Mouse (Mus musculus) thymus, postnatal 4 days (tissue): ENCODE measurements at regions not wholly inside any gene's neighbourhood (a gene's known extent, or its start where the extent isn't known, plus 50 kb on each side); places are given as distances from the start of the nearest gene placed in this dataset.
A peak's percentile ranks its signal among the peaks of the same experiment; 100 is the strongest.
"Not testable (repeated sequence)": the region's sequence is repeated elsewhere in the genome, so short reads cannot be mapped to it uniquely, and the experiment has no call there.

Experiments used
- DNase-seq: peaks from one replicate; pipeline ENCODE4 v3.0.0; 2021

- DNase-seq, result peak; percentile 50
These were observed 111.3 kb downstream of the Syt10 start for GRCm38 (mm10) chr15:89730320-89730719.

- DNase-seq, result no peak
These were observed 117.3 kb downstream of the Syt10 start for GRCm38 (mm10) chr15:89724356-89724755.

- no peak for DNase-seq
These were observed 105.5 kb upstream of the Rabl2 start for GRCm38 (mm10) chr15:89697221-89697620.

GRCm38 (mm10) chr15:89676366-89676765 is 84.6 kb upstream of the Rabl2 start:
- DNase-seq, result no peak

- not testable (repeated sequence) for DNase-seq
These were observed 64.8 kb upstream of the Rabl2 start for GRCm38 (mm10) chr15:89656558-89656957.
